Mouse (Mus musculus) cerebellum, postnatal 14 days (tissue): ENCODE measurements around the gene Ksr1.

Experiments used
- DNase-seq, 2 experiments: peaks; one replicate each; pipeline ENCODE4 v3.0.0; 2021; ENCODE audit warnings: mixed read lengths in 2 of 2

Gene Ksr1

GRCm38 (mm10) chr11:79122556-79122955 lies 23.7 kb downstream of the Ksr1 start:
- no peak for DNase-seq

- DNase-seq = no peak
Measured at GRCm38 (mm10) chr11:79120087-79120486, 26.1 kb downstream of the Ksr1 start.

GRCm38 (mm10) chr11:79118918-79119377 lies 27.3 kb downstream of the Ksr1 start:
- no peak for DNase-seq

- DNase-seq = peak; percentile 61 to 71
Measured at GRCm38 (mm10) chr11:79116665-79117064, 29.5 kb downstream of the Ksr1 start.

- peak in 1 of 2 experiments; percentile 35 for DNase-seq
Measured at GRCm38 (mm10) chr11:79115659-79116058, 30.5 kb downstream of the Ksr1 start.

GRCm38 (mm10) chr11:79114061-79114460 lies 32.1 kb downstream of the Ksr1 start:
- DNase-seq = no peak

- no peak for DNase-seq
Measured at GRCm38 (mm10) chr11:79113397-79113796, 32.8 kb downstream of the Ksr1 start.

GRCm38 (mm10) chr11:79112559-79113302 lies 33.5 kb downstream of the Ksr1 start:
- DNase-seq = no peak

GRCm38 (mm10) chr11:79111864-79112558 lies 34.2 kb downstream of the Ksr1 start:
- DNase-seq = no peak

GRCm38 (mm10) chr11:79110446-79110845 lies 35.8 kb downstream of the Ksr1 start:
- no peak for DNase-seq

GRCm38 (mm10) chr11:79107934-79108333 lies 38.3 kb downstream of the Ksr1 start:
- DNase-seq = no peak

GRCm38 (mm10) chr11:79104998-79105397 lies 41.2 kb downstream of the Ksr1 start:
- DNase-seq = no peak

GRCm38 (mm10) chr11:79104538-79104937 lies 41.7 kb downstream of the Ksr1 start:
- DNase-seq = no peak

- DNase-seq = no peak
Measured at GRCm38 (mm10) chr11:79104096-79104495, 42.1 kb downstream of the Ksr1 start.

- DNase-seq = no peak
Measured at GRCm38 (mm10) chr11:79103461-79103869, 42.7 kb downstream of the Ksr1 start.

GRCm38 (mm10) chr11:79102280-79102679 lies 43.9 kb downstream of the Ksr1 start:
- no peak for DNase-seq

- peak; percentile 45 to 60 for DNase-seq
Measured at GRCm38 (mm10) chr11:79101568-79101967, 44.6 kb downstream of the Ksr1 start.

- no peak for DNase-seq
Measured at GRCm38 (mm10) chr11:79099032-79099431, 47.2 kb downstream of the Ksr1 start.

- DNase-seq = no peak
Measured at GRCm38 (mm10) chr11:79097736-79098135, 48.5 kb downstream of the Ksr1 start.

- no peak for DNase-seq
Measured at GRCm38 (mm10) chr11:79096673-79097072, 49.5 kb downstream of the Ksr1 start.

- DNase-seq = no peak
Measured at GRCm38 (mm10) chr11:79095713-79096112, 50.5 kb downstream of the Ksr1 start.

GRCm38 (mm10) chr11:79094727-79095126 lies 51.5 kb downstream of the Ksr1 start:
- DNase-seq = no peak

- no peak for DNase-seq
Measured at GRCm38 (mm10) chr11:79093986-79094695, 52.1 kb downstream of the Ksr1 start.
